Mouse (Mus musculus): ENCODE measurements around the gene Gadd45gip1. TPM values are rescaled to one million over a fixed set of nuclear protein-coding genes. Genes with fewer than 3 reads are reported as not detected.

Gadd45gip1 gene
- polyA plus RNA-seq, 1 experiment from 2014 or later: 38.6 TPM

GRCm38 (mm10) chr8:84793134-84793533 is 38.2 kb upstream of the Gadd45gip1 start:
- no peak overlapping the region for H3K4me3 ChIP-seq (ENCODE audit: low read depth, low read length)
- no peak for DNase-seq (ENCODE audit: low spot score)
- H3K4me2 ChIP-seq (ENCODE audit: low read depth): no peak overlapping the region
- peaks cover 97% of the 10 kb centered on the region for H3K27me3 ChIP-seq (ENCODE audit: control insufficient read depth, insufficient read depth, low read length)
- H3K4me1 ChIP-seq (ENCODE audit: control insufficient read depth, insufficient read depth, low read length): no peaks in the 10 kb centered on the region
- no peak overlapping the region for H3K9ac ChIP-seq (ENCODE audit: low read length)
- no peaks in the 10 kb centered on the region for H3K36me3 ChIP-seq (ENCODE audit: control insufficient read depth, insufficient read depth, low read length)
- no peaks in the 10 kb centered on the region for H3K9me3 ChIP-seq (ENCODE audit: control insufficient read depth, low read length)
- H3K27ac ChIP-seq (ENCODE audit: low read depth, low read length): no peak overlapping the region
- WGBS: 87% methylated on average over 9 of the region's 9 CpGs
- no peak for ATAC-seq (ENCODE audit: insufficient read depth, low FRiP score, low TSS enrichment)

- H3K4me1 ChIP-seq (ENCODE audit: control insufficient read depth, insufficient read depth, low read length): no peaks in the 10 kb centered on the region
- peaks cover 97% of the 10 kb centered on the region for H3K27me3 ChIP-seq (ENCODE audit: control insufficient read depth, insufficient read depth, low read length)
- WGBS: 61% methylated on average over 13 of the region's 13 CpGs
- no peak overlapping the region for H3K9ac ChIP-seq (ENCODE audit: low read length)
- H3K9me3 ChIP-seq (ENCODE audit: control insufficient read depth, low read length): no peaks in the 10 kb centered on the region
- DNase-seq (ENCODE audit: low spot score) (no peak), ATAC-seq (ENCODE audit: insufficient read depth, low FRiP score, low TSS enrichment) (no peak)
- H3K27ac ChIP-seq (ENCODE audit: low read depth, low read length): no peak overlapping the region
- no peak overlapping the region for H3K4me2 ChIP-seq (ENCODE audit: low read depth)
- H3K36me3 ChIP-seq (ENCODE audit: control insufficient read depth, insufficient read depth, low read length): no peaks in the 10 kb centered on the region
- no peak overlapping the region for H3K4me3 ChIP-seq (ENCODE audit: low read depth, low read length)
Observed at GRCm38 (mm10) chr8:84793791-84794485, 37.4 kb upstream of the Gadd45gip1 start.

- WGBS: 54% methylated on average over 7 of the region's 7 CpGs
- DNase-seq (ENCODE audit: low spot score) (no peak), ATAC-seq (ENCODE audit: insufficient read depth, low FRiP score, low TSS enrichment) (no peak)
- Histone ChIP-seq H3K4me2 (ENCODE audit: low read depth) (no peak overlapping the region), H3K27me3 (ENCODE audit: control insufficient read depth, insufficient read depth, low read length) (peaks cover 97% of the 10 kb centered on the region), H3K27ac (ENCODE audit: low read depth, low read length) (no peak overlapping the region), H3K4me3 (ENCODE audit: low read depth, low read length) (no peak overlapping the region), H3K9ac (ENCODE audit: low read length) (no peak overlapping the region), H3K36me3 (ENCODE audit: control insufficient read depth, insufficient read depth, low read length) (no peaks in the 10 kb centered on the region), H3K9me3 (ENCODE audit: control insufficient read depth, low read length) (no peaks in the 10 kb centered on the region), H3K4me1 (ENCODE audit: control insufficient read depth, insufficient read depth, low read length) (no peaks in the 10 kb centered on the region)
Observed at GRCm38 (mm10) chr8:84794486-84794885, 36.8 kb upstream of the Gadd45gip1 start.

- no peak overlapping the region for H3K9ac ChIP-seq (ENCODE audit: low read length)
- ATAC-seq (ENCODE audit: insufficient read depth, low FRiP score, low TSS enrichment) (no peak), DNase-seq (ENCODE audit: low spot score) (no peak)
- no peak overlapping the region for H3K4me2 ChIP-seq (ENCODE audit: low read depth)
- WGBS: 70% methylated on average over 15 of the region's 15 CpGs
- H3K4me1 ChIP-seq (ENCODE audit: control insufficient read depth, insufficient read depth, low read length): no peaks in the 10 kb centered on the region
- no peaks in the 10 kb centered on the region for H3K36me3 ChIP-seq (ENCODE audit: control insufficient read depth, insufficient read depth, low read length)
- no peak overlapping the region for H3K27ac ChIP-seq (ENCODE audit: low read depth, low read length)
- H3K9me3 ChIP-seq (ENCODE audit: control insufficient read depth, low read length): no peaks in the 10 kb centered on the region
- peaks cover 97% of the 10 kb centered on the region for H3K27me3 ChIP-seq (ENCODE audit: control insufficient read depth, insufficient read depth, low read length)
- no peak overlapping the region for H3K4me3 ChIP-seq (ENCODE audit: low read depth, low read length)
Observed at GRCm38 (mm10) chr8:84797256-84797797, 34.0 kb upstream of the Gadd45gip1 start.

DNA sequence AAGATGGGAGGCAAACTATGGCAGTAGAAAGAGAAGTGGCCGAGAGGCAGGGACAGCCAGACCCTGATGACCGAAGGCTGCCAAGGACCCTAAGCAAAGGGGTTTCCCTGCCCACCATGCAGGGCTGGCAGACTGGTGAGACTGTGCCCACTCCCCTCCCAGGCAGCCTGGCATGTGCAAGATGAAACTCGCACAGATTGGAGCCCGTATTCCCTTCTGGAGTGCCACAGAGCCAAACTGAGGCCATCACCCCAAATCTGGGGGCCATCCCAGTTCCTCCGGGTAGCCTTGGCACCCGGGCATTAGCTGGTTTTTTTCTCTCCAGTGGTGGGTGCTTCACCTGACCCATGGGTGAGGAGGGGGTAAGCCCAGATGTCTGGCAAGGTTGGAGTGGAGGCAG is 33.4 kb upstream of the Gadd45gip1 start:
- no peaks in the 10 kb centered on the region for H3K9me3 ChIP-seq (ENCODE audit: control insufficient read depth, low read length)
- DNase-seq (ENCODE audit: low spot score) (no peak), ATAC-seq (ENCODE audit: insufficient read depth, low FRiP score, low TSS enrichment) (no peak)
- no peak overlapping the region for H3K27ac ChIP-seq (ENCODE audit: low read depth, low read length)
- H3K27me3 ChIP-seq (ENCODE audit: control insufficient read depth, insufficient read depth, low read length): peaks cover 97% of the 10 kb centered on the region
- WGBS: 66% methylated on average over 6 of the region's 6 CpGs
- H3K36me3 ChIP-seq (ENCODE audit: control insufficient read depth, insufficient read depth, low read length): no peaks in the 10 kb centered on the region
- H3K4me1 ChIP-seq (ENCODE audit: control insufficient read depth, insufficient read depth, low read length): no peaks in the 10 kb centered on the region
- H3K4me2 ChIP-seq (ENCODE audit: low read depth): no peak overlapping the region
- no peak overlapping the region for H3K9ac ChIP-seq (ENCODE audit: low read length)
- H3K4me3 ChIP-seq (ENCODE audit: low read depth, low read length): no peak overlapping the region

DNA sequence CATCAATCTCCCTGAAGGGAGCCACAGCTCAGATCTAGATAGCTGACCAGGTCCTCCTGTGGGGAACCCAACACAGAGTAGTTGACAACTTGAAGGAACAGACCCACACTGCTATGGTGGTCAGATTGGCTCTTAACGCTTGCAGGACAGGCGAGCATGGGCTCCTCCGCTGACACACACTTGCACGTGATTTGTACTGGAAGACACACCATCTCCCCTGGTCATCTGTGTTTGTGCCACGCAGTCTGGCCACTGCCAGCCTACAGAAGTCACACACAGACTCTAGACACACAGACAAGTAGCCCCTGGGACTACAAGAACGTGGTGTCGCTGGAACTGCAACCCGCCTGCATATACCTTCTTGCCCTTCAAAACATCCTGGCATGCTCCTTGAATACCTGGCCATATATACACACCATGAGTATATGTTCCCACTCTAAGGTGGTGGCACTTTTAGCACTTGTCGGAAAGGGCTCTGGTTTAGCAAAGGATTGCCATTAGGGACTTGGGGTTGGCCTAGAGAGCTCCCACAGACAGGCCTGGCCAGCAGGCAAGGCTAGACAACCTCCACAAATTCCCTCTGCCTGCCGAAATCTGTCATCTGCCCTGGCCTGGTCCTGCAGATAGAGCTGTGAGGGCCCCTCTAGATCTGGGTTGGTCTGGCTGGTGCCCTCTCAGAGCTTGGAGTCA is 32.7 kb upstream of the Gadd45gip1 start:
- Histone ChIP-seq H3K9me3 (ENCODE audit: control insufficient read depth, low read length) (no peaks in the 10 kb centered on the region), H3K27ac (ENCODE audit: low read depth, low read length) (no peak overlapping the region), H3K4me2 (ENCODE audit: low read depth) (peak overlapping the region; percentile 94), H3K4me1 (ENCODE audit: control insufficient read depth, insufficient read depth, low read length) (no peaks in the 10 kb centered on the region), H3K27me3 (ENCODE audit: control insufficient read depth, insufficient read depth, low read length) (peaks cover 97% of the 10 kb centered on the region), H3K36me3 (ENCODE audit: control insufficient read depth, insufficient read depth, low read length) (no peaks in the 10 kb centered on the region), H3K9ac (ENCODE audit: low read length) (no peak overlapping the region), H3K4me3 (ENCODE audit: low read depth, low read length) (peak overlapping the region; percentile 75)
- ATAC-seq (ENCODE audit: insufficient read depth, low FRiP score, low TSS enrichment) (0 out of 2 replicates have a peak, but pooled peaks have one; percentile 21), DNase-seq (ENCODE audit: low spot score) (no peak)
- 30% methylated on average over 10 of the region's 10 CpGs for WGBS

- Histone ChIP-seq H3K36me3 (ENCODE audit: control insufficient read depth, insufficient read depth, low read length) (no peaks in the 10 kb centered on the region), H3K4me3 (ENCODE audit: low read depth, low read length) (peak overlapping the region; percentile 75), H3K27ac (ENCODE audit: low read depth, low read length) (no peak overlapping the region), H3K4me1 (ENCODE audit: control insufficient read depth, insufficient read depth, low read length) (no peaks in the 10 kb centered on the region), H3K9ac (ENCODE audit: low read length) (peak overlapping the region; percentile 76), H3K9me3 (ENCODE audit: control insufficient read depth, low read length) (no peaks in the 10 kb centered on the region), H3K4me2 (ENCODE audit: low read depth) (peak overlapping the region; percentile 94), H3K27me3 (ENCODE audit: control insufficient read depth, insufficient read depth, low read length) (peaks cover 97% of the 10 kb centered on the region)
- ATAC-seq (ENCODE audit: insufficient read depth, low FRiP score, low TSS enrichment) (0 out of 2 replicates have a peak, but pooled peaks have one; percentile 7), DNase-seq (ENCODE audit: low spot score) (no peak)
- WGBS: under 1% methylated on average over 52 of the region's 108 CpGs
Observed at GRCm38 (mm10) chr8:84799136-84799931, 32.0 kb upstream of the Gadd45gip1 start.

DNA sequence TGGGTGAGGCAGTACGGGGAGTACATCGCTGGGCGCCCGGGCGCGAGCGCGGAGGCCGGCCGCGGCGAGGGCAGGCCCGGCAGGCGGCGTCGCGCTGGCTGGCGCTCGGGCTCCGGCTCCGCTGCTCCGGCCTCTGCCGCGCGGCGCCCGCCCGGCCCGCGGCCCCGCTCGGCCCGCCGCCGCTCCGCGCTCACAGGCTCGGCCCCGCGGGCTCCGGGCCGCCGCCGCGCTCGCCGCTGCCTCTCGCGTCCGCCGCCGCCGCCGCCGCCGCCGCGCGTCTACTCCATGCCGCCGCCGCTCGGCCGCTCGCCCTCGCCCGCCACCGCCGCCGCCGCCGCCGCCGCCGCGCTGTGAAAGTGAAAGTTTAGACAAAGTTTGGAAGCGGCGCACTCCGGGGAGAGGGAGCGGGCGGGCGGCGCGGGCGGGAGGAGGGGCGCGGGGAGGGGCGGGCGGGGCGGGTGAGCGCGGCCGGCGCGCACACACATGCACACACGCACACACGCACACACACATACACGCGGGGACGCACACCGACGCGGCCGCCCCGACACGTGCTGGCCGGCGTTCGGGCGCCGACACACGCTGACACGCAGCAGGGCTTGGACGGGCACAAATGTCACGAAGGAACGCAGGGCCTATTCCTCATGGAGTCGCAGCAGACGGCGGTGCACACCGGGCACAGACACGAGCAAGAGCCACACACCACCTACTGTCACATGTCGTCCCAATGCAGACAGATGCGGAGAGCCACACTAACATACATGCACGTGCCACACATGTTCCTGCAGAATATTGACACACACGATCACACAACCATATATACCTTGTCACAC is 31.1 kb upstream of the Gadd45gip1 start, which contains the start of gene Nfix:
Nfix (minus strand) TSS at position 346 of the 833 bp plus-strand sequence.
- peak within 1 kb of the TSS; percentile 76 for H3K9ac ChIP-seq (ENCODE audit: low read length)
- H3K36me3 ChIP-seq (ENCODE audit: control insufficient read depth, insufficient read depth, low read length): no peaks in the 10 kb centered on the region
- ATAC-seq (ENCODE audit: insufficient read depth, low FRiP score, low TSS enrichment) (peak; percentile 51; the same call in 1 of the 2 replicates), DNase-seq (ENCODE audit: low spot score) (no peak)
- H3K27me3 ChIP-seq (ENCODE audit: control insufficient read depth, insufficient read depth, low read length): peaks cover 97% of the 10 kb centered on the region
- no peaks in the 10 kb centered on the region for H3K9me3 ChIP-seq (ENCODE audit: control insufficient read depth, low read length)
- no peaks in the 10 kb centered on the region for H3K4me1 ChIP-seq (ENCODE audit: control insufficient read depth, insufficient read depth, low read length)
- peak within 1 kb of the TSS; percentile 94 for H3K4me2 ChIP-seq (ENCODE audit: low read depth)
- WGBS: 2% methylated on average over 61 of the region's 125 CpGs
- no peak within 1 kb of the TSS for H3K27ac ChIP-seq (ENCODE audit: low read depth, low read length)
- H3K4me3 ChIP-seq (ENCODE audit: low read depth, low read length): peak within 1 kb of the TSS; percentile 75

Data from neural tube, embryonic 11.5 days (tissue).